ENCODE assay signal across 8 mouse cellular contexts in the genomic region with DNA sequence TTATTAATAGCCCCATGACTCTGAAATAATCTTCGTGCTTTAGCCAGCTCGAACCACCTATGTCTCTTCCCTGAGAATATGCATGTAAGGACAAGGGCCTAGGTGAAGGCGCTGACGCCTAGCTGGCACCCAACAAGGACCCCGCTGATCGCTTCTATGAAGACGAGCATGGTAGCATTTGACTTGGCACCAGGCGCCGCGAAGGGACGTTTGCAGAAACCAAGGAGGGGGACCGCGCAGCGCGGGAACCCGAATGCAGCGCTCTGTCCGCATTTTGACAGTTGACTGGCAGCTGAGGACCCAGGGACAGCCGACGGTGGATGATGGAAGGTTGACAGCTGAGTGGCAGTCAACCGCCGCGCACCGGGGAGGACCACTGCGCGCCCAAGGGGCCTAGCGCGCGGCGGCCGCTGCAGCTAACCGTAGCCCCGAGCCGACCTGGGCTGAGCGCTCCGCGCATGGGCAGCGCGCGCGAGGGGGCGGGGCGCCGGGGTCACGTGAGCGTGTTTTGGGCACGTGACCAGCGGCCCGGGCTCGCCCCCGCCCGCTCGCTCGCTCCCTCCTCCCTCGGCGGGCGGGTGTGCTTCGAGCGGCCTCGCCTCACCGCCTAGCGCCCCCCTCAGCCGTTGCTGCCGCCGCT. TPM values are rescaled to one million over a fixed set of nuclear protein-coding genes. Genes with fewer than 3 reads are reported as not detected.
DNase-seq lines count a peak whose midpoint lies in the region; ATAC-seq and TF ChIP-seq lines count a peak whose summit lies in the region.

Gene Sppl3 (plus strand): TSS at position 561 of the 640 bp plus-strand sequence.

- TF ChIP-seq RAD21 in MEL (IDR thresholded peaks at IDR 0.05; ENCODE audit: low read depth, low read length), result no peak

- peak; percentile 89 to 95 for TF ChIP-seq POLR2A in MEL (IDR thresholded peaks at IDR 0.05; ENCODE audit: control insufficient read depth in 1 of 2, insufficient read depth in 1 of 2, low read depth in 1 of 2, low read length in 2 of 2, poor library complexity in 1 of 2)
- peak; percentile 99 for TF ChIP-seq POLR2A in cerebellum, adult 2 months (IDR thresholded peaks at IDR 0.05; ENCODE audit: borderline replicate concordance, insufficient read depth, low read length)

- peaks cover 16 to 40% of the 10 kb centered on the region in 2 experiments for H3K4me1 ChIP-seq in MEL (ENCODE audit: control insufficient read depth in 1 of 2, insufficient read depth in 2 of 2, low read length in 2 of 2)
- H3K4me1 ChIP-seq in cerebellum, adult 2 months (ENCODE audit: control insufficient read depth, insufficient read depth, low read length), result peaks cover 16% of the 10 kb centered on the region
- peaks cover 24% of the 10 kb centered on the region for H3K4me1 ChIP-seq in lung, embryonic 16.5 days (replicated peaks; ENCODE audit: control insufficient read depth, insufficient read depth, low read length)

- peak within 1 kb of the TSS; percentile 69 for H3K27ac ChIP-seq in MEL (ENCODE audit: control insufficient read depth, low read depth, low read length)
- H3K27ac ChIP-seq in cerebellum, adult 2 months (ENCODE audit: insufficient read depth, low read length), result peak within 1 kb of the TSS; percentile 99
- peak within 1 kb of the TSS; percentile 83 for H3K27ac ChIP-seq in lung, embryonic 16.5 days (ENCODE audit: low read length)

- H3K27me3 ChIP-seq in MEL (ENCODE audit: control insufficient read depth in 1 of 2, insufficient read depth in 2 of 2, low read length in 2 of 2), result no peaks in the 10 kb centered on the region
- H3K27me3 ChIP-seq in cerebellum, adult 2 months (ENCODE audit: control insufficient read depth, insufficient read depth, low read length), result no peaks in the 10 kb centered on the region
- no peaks in the 10 kb centered on the region for H3K27me3 ChIP-seq in lung, embryonic 16.5 days (ENCODE audit: control insufficient read depth, insufficient read depth, low read depth, low read length)

- peaks cover 0 to 43% of the 10 kb centered on the region in 2 experiments; a peak in 2 of 4 replicates for H3K36me3 ChIP-seq in MEL (ENCODE audit: control insufficient read depth in 1 of 2, insufficient read depth in 2 of 2, low read length in 2 of 2)
- no peaks in the 10 kb centered on the region for H3K36me3 ChIP-seq in lung, embryonic 16.5 days (ENCODE audit: control insufficient read depth, insufficient read depth, low read length)

- H3K79me2 ChIP-seq in MEL (ENCODE audit: control insufficient read depth, insufficient read depth, low read length, poor library complexity), result peaks cover 42% of the 10 kb centered on the region

- ATAC-seq in hematopoietic stem cell, adult 5-6 weeks (replicated peaks in 1 of 2; ENCODE audit: insufficient read depth in 1 of 2, low FRiP score in 2 of 2, low TSS enrichment in 1 of 2, low read depth in 1 of 2, poor library complexity in 2 of 2, severe bottlenecking in 2 of 2), result peak; percentile 50 to 63; a peak in 3 of 4 replicates
- ATAC-seq in lung, embryonic 16.5 days (ENCODE audit: low read depth), result peak; percentile 93

- DNase-seq in MEL (ENCODE audit: low read depth, low spot score), result peak; percentile 93
- DNase-seq in cerebellum, adult 2 months, result peak; percentile 93 to 94
- peak; percentile 88 for DNase-seq in forelimb bud, embryonic 11.5 days (ENCODE audit: low read depth, low spot score)
- DNase-seq in layer of hippocampus, adult 9-10 months (ENCODE audit: low spot score), result peak; percentile 56
- DNase-seq in ovary, postnatal 10 days (ENCODE audit: low spot score), result peak; percentile 90
- DNase-seq in thymus, postnatal 10 days (ENCODE audit: low spot score in 2 of 2), result peak; percentile 92 to 98

- H3K4me2 ChIP-seq in lung, embryonic 16.5 days (ENCODE audit: low read depth, low read length), result peak within 1 kb of the TSS; percentile 96

- peak in 1 of 3 experiments; percentile 24; a peak in 1 of 6 replicates for TF ChIP-seq CTCF in MEL (IDR thresholded peaks at IDR 0.05 in 2 of 3, conservative IDR thresholded peaks at IDR 0.05 in 1 of 3; ENCODE audit: control insufficient read depth in 1 of 3, insufficient read depth in 1 of 3, low read depth in 2 of 3, low read length in 3 of 3, poor library complexity in 1 of 3, severe bottlenecking in 1 of 3)
- TF ChIP-seq CTCF in cerebellum, adult 2 months (IDR thresholded peaks at IDR 0.05; ENCODE audit: borderline replicate concordance, insufficient read depth, low read depth, low read length), result no peak

- H3K9me3 ChIP-seq in MEL (replicated peaks; ENCODE audit: insufficient read depth, low read length), result no peaks in the 10 kb centered on the region
- no peaks in the 10 kb centered on the region for H3K9me3 ChIP-seq in lung, embryonic 16.5 days (ENCODE audit: control insufficient read depth, low read length)

- H3K4me3 ChIP-seq in MEL (ENCODE audit: control insufficient read depth in 1 of 2, insufficient read depth in 1 of 2, low read depth in 2 of 2, low read length in 2 of 2), result peak within 1 kb of the TSS; percentile 84 to 85
- peak within 1 kb of the TSS; percentile 98 for H3K4me3 ChIP-seq in cerebellum, adult 2 months (replicated peaks; ENCODE audit: insufficient read depth, low read depth, low read length)
- peak within 1 kb of the TSS; percentile 82 for H3K4me3 ChIP-seq in lung, embryonic 16.5 days (ENCODE audit: low read length)

- WGBS in cerebellum, adult 2 months, result under 1% methylated on average over 63 of the region's 65 CpGs
- WGBS in lung, embryonic 16.5 days, result under 1% methylated on average over 57 of the region's 65 CpGs

- TF ChIP-seq EP300 in MEL (IDR thresholded peaks at IDR 0.05; ENCODE audit: low read depth in 1 of 2, low read length in 2 of 2), result 0 out of 4 replicates have a peak, but pooled peaks of 1 of the 2 experiments have one; percentile 6

- H3K9ac ChIP-seq in MEL (ENCODE audit: control insufficient read depth, low read depth, low read length, poor library complexity, severe bottlenecking), result peak within 1 kb of the TSS; percentile 96
- peak within 1 kb of the TSS; percentile 99 for H3K9ac ChIP-seq in lung, embryonic 16.5 days (ENCODE audit: low read length)

TF ChIP-seq in MEL, 35 proteins besides CTCF, POLR2A, EP300 and RAD21 (continues in another document):
- TF ChIP-seq ZMIZ1 (IDR thresholded peaks at IDR 0.05; ENCODE audit: low read depth, low read length) (peak; percentile 89), MYB (IDR thresholded peaks at IDR 0.05; ENCODE audit: low read depth, low read length) (peak; percentile 67; the same call in 1 of the 2 replicates), ZKSCAN1 (IDR thresholded peaks at IDR 0.05; ENCODE audit: low read depth, low read length) (no peak), MAX (IDR thresholded peaks at IDR 0.05; ENCODE audit: low read length) (peak; percentile 98), TCF12 (IDR thresholded peaks at IDR 0.05; ENCODE audit: low read depth, low read length) (peak; percentile 75), UBTF (IDR thresholded peaks at IDR 0.05; ENCODE audit: borderline replicate concordance, insufficient read depth, low read depth, low read length) (no peak), NRF1 (IDR thresholded peaks at IDR 0.05; ENCODE audit: insufficient read depth, low read depth, low read length, poor library complexity, severe bottlenecking) (peak; percentile 93), GABPA (IDR thresholded peaks at IDR 0.05; ENCODE audit: low read depth, low read length) (no peak), MXI1 (IDR thresholded peaks at IDR 0.05; ENCODE audit: low read depth, low read length) (peak; percentile 82), JUND (IDR thresholded peaks at IDR 0.05; ENCODE audit: low read depth, low read length) (no peak), GATA1 (IDR thresholded peaks at IDR 0.05; ENCODE audit: low read depth, low read length) (no peak), USF2 (IDR thresholded peaks at IDR 0.05; ENCODE audit: borderline replicate concordance in 1 of 2, insufficient read depth in 1 of 2, low read depth in 1 of 2, low read length in 2 of 2) (peak; percentile 95 to 99), TBP (IDR thresholded peaks at IDR 0.05; ENCODE audit: low read depth, low read length) (peak; percentile 60; the same call in 1 of the 2 replicates), NELFE (IDR thresholded peaks at IDR 0.05; ENCODE audit: low read depth, low read length) (peak; percentile 93), MAFK (IDR thresholded peaks at IDR 0.05; ENCODE audit: borderline replicate concordance, low read depth, low read length) (no peak), ETS1 (IDR thresholded peaks at IDR 0.05; ENCODE audit: low read depth, low read length) (peak; percentile 30), MEF2A (IDR thresholded peaks at IDR 0.05; ENCODE audit: extremely low read depth, insufficient replicate concordance, low read depth, low read length, poor library complexity, severe bottlenecking) (no peak), MAZ (IDR thresholded peaks at IDR 0.05; ENCODE audit: low read depth, low read length) (peak; percentile 96), ELF1 (IDR thresholded peaks at IDR 0.05; ENCODE audit: low read depth, low read length) (0 out of 2 replicates have a peak, but pooled peaks have one; percentile 30), USF1 (IDR thresholded peaks at IDR 0.05; ENCODE audit: low read depth, low read length) (peak; percentile 98), BHLHE40 (IDR thresholded peaks at IDR 0.05; ENCODE audit: borderline replicate concordance, low read depth, low read length) (peak; percentile 97), RCOR1 (IDR thresholded peaks at IDR 0.05; ENCODE audit: low read depth, low read length) (no peak), HCFC1 (IDR thresholded peaks at IDR 0.05; ENCODE audit: low read depth, low read length) (peak; percentile 72; the same call in 1 of the 2 replicates), E2F4 (IDR thresholded peaks at IDR 0.05; ENCODE audit: borderline replicate concordance, low read depth, low read length) (no peak; the same call in 1 of the 2 replicates), CHD1 (IDR thresholded peaks at IDR 0.05; ENCODE audit: low read depth, low read length) (no peak), TAL1 (IDR thresholded peaks at IDR 0.05; ENCODE audit: low read length) (no peak), ZNF384 (IDR thresholded peaks at IDR 0.05; ENCODE audit: low read depth, low read length) (no peak), POLR2AphosphoS2 (IDR thresholded peaks at IDR 0.05; ENCODE audit: low read length) (peak; percentile 81; the same call in 1 of the 2 replicates), ZC3H11A (IDR thresholded peaks at IDR 0.05; ENCODE audit: low read depth, low read length) (no peak), MYC (IDR thresholded peaks at IDR 0.05; ENCODE audit: low read depth, low read length) (no peak)

RNA-seq across cellular contexts. Expression of gene Sppl3, which starts in this region (rescaled TPM):
- 25.8 and 29.5 TPM in 2 replicates for total RNA-seq in MEL (2012; rRNA removed)
- polyA plus RNA-seq in MEL (2012; ENCODE audit: insufficient read depth in 1 of 2, insufficient read length in 2 of 2, low read depth in 1 of 2, low replicate concordance in 2 of 2, missing spikeins in 1 of 2), result 10 to 100 TPM in 1 of 2 experiments, not detected in 1; 50.9 TPM
- polyA plus RNA-seq in cerebellum, adult 2 months (2012; rRNA removed), result 64.2 and 65.0 TPM in 2 replicates
- total RNA-seq in hematopoietic stem cell, adult 5-6 weeks (2017), result 25.6 and 32.0 TPM in 2 replicates
- polyA plus RNA-seq in lung, embryonic 16.5 days (2015; fragmentation: Nextera tagmentation; extraction: Ambion mirVana), result 9.6 and 9.8 TPM in 2 replicates

Comparison
In these comparisons a context has a peak if more than half of its experiments do, and no peak if none do; other contexts are left out.
1. Peak in every context shown above with its lines: DNase-seq, ATAC-seq, H3K4me3 ChIP-seq and H3K27ac ChIP-seq.